Mouse (Mus musculus): ENCODE results near the gene Bcl2l13. TPM values are rescaled to one million over a fixed set of nuclear protein-coding genes. Genes with fewer than 3 reads are reported as not detected.

The Bcl2l13 gene
- polyA plus RNA-seq, 1 experiment from 2014 or later: 14.0 TPM

- no peaks in the 10 kb centered on the region; the same call in 1 of the 2 replicates for H3K36me3 ChIP-seq (ENCODE audit: insufficient read depth, low read length)
- no peaks in the 10 kb centered on the region for H3K27me3 ChIP-seq (replicated peaks; ENCODE audit: insufficient read depth, low read length)
- no peaks in the 10 kb centered on the region for H3K4me1 ChIP-seq (ENCODE audit: insufficient read depth, low read depth, low read length)
- DNase-seq (ENCODE audit: low spot score) (no peak), ATAC-seq (no peak)
- H3K4me2 ChIP-seq (replicated peaks; ENCODE audit: low read depth, low read length): no peak overlapping the region
- 71% methylated on average over 16 of the region's 16 CpGs for WGBS
- no peak overlapping the region for H3K9ac ChIP-seq (replicated peaks; ENCODE audit: low read depth)
- H3K27ac ChIP-seq (ENCODE audit: low read length): no peak overlapping the region
- TF ChIP-seq CTCF (IDR thresholded peaks at IDR 0.05) (no peak), EP300 (IDR thresholded peaks at IDR 0.05) (no peak)
- H3K4me3 ChIP-seq (ENCODE audit: low read depth, low read length): no peak overlapping the region
- H3K9me3 ChIP-seq (ENCODE audit: low read length): no peaks in the 10 kb centered on the region
Measured at GRCm38 (mm10) chr6:120937104-120937617, 101.1 kb downstream of the Bcl2l13 start.

- no peak overlapping the region for H3K27ac ChIP-seq (ENCODE audit: low read length)
- ATAC-seq (no peak), DNase-seq (ENCODE audit: low spot score) (no peak)
- H3K9me3 ChIP-seq (ENCODE audit: low read length): no peaks in the 10 kb centered on the region
- H3K9ac ChIP-seq (replicated peaks; ENCODE audit: low read depth): no peak overlapping the region
- no peaks in the 10 kb centered on the region for H3K4me1 ChIP-seq (ENCODE audit: insufficient read depth, low read depth, low read length)
- no peaks in the 10 kb centered on the region; the same call in 1 of the 2 replicates for H3K36me3 ChIP-seq (ENCODE audit: insufficient read depth, low read length)
- no peak for TF ChIP-seq CTCF (IDR thresholded peaks at IDR 0.05)
- no peak for TF ChIP-seq EP300 (IDR thresholded peaks at IDR 0.05)
- H3K27me3 ChIP-seq (replicated peaks; ENCODE audit: insufficient read depth, low read length): no peaks in the 10 kb centered on the region
- H3K4me2 ChIP-seq (replicated peaks; ENCODE audit: low read depth, low read length): no peak overlapping the region
- no peak overlapping the region for H3K4me3 ChIP-seq (ENCODE audit: low read depth, low read length)
- 85% methylated on average over 10 of the region's 11 CpGs for WGBS
Measured at GRCm38 (mm10) chr6:120937999-120938608, 102.1 kb downstream of the Bcl2l13 start.

DNA sequence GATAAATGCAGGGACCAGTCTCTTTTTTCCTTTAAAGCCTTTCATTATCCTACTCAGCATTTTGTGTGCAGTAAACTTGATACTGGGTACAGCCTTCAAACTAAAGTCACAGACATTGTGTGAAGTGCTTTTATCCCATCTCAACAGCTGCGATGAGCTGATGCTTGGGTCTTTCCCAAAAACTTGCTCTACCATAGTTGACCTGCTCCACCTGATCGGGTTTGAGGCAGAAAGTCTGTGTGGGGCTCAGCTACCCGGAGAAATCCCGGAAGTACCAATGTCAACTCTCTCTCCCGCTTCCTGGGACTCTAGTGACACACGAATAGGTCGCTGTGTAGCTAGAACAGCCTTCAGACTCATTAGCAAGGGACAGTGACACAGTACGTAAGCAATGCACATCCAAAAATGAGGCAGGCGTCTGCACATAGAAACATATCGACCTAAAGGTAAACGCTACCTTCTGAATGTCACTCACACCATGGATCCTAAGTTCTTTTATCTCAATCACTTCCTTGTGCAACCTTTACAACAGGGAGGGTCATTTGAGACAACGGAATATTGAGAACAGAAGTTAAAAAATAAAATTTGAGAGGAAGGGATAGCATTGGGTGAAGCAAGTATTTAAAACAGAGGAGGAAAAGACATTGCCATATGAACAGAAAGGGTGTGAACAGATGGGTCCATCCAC, 102.9 kb downstream of the Bcl2l13 start:
- no peak for DNase-seq (ENCODE audit: low spot score)
- Histone ChIP-seq H3K27ac (ENCODE audit: low read length) (no peak overlapping the region), H3K4me3 (ENCODE audit: low read depth, low read length) (no peak overlapping the region), H3K36me3 (ENCODE audit: insufficient read depth, low read length) (no peaks in the 10 kb centered on the region; the same call in 1 of the 2 replicates), H3K27me3 (replicated peaks; ENCODE audit: insufficient read depth, low read length) (no peaks in the 10 kb centered on the region), H3K9me3 (ENCODE audit: low read length) (no peaks in the 10 kb centered on the region), H3K9ac (replicated peaks; ENCODE audit: low read depth) (no peak overlapping the region), H3K4me2 (replicated peaks; ENCODE audit: low read depth, low read length) (no peak overlapping the region), H3K4me1 (ENCODE audit: insufficient read depth, low read depth, low read length) (no peaks in the 10 kb centered on the region)
- 81% methylated on average over 12 of the region's 12 CpGs for WGBS
- ATAC-seq: no peak
- TF ChIP-seq CTCF (IDR thresholded peaks at IDR 0.05) (no peak), EP300 (IDR thresholded peaks at IDR 0.05) (no peak)

DNA sequence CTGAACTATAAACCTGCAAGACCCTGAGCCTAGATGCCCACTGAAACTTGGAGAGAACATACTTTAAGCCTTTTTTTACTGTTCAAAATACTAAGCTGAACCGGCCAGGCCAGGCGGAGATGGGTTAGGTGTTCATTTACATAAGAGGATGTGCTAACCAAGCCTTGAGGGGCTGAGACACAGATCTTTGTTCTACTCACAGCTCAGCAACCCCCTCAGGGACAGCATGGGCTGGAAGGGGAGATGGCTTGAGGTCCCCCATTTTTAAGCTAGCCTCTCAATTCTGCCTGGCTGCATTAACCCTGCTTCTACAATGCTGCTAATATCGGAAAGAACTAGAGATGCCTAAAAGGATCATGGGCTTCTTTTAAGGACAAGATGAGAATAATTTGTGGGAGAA, 103.8 kb downstream of the Bcl2l13 start:
- TF ChIP-seq CTCF (IDR thresholded peaks at IDR 0.05) (no peak), EP300 (IDR thresholded peaks at IDR 0.05) (no peak)
- no peak for DNase-seq (ENCODE audit: low spot score)

GRCm38 (mm10) chr6:120940446-120941083, 104.6 kb downstream of the Bcl2l13 start:
- DNase-seq (ENCODE audit: low spot score): no peak
- no peaks in the 10 kb centered on the region for H3K4me1 ChIP-seq (ENCODE audit: insufficient read depth, low read depth, low read length)
- H3K9ac ChIP-seq (replicated peaks; ENCODE audit: low read depth): no peak overlapping the region
- no peak overlapping the region for H3K4me2 ChIP-seq (replicated peaks; ENCODE audit: low read depth, low read length)
- no peak overlapping the region for H3K27ac ChIP-seq (ENCODE audit: low read length)
- H3K27me3 ChIP-seq (replicated peaks; ENCODE audit: insufficient read depth, low read length): no peaks in the 10 kb centered on the region
- no peaks in the 10 kb centered on the region for H3K9me3 ChIP-seq (ENCODE audit: low read length)
- no peak overlapping the region for H3K4me3 ChIP-seq (ENCODE audit: low read depth, low read length)
- no peak for TF ChIP-seq CTCF (IDR thresholded peaks at IDR 0.05)
- TF ChIP-seq EP300 (IDR thresholded peaks at IDR 0.05): no peak
- no peak for ATAC-seq
- 86% methylated on average over 7 of the region's 7 CpGs for WGBS
- no peaks in the 10 kb centered on the region; the same call in 1 of the 2 replicates for H3K36me3 ChIP-seq (ENCODE audit: insufficient read depth, low read length)

More for the DNA sequence above, 103.8 kb downstream of the Bcl2l13 start:
- WGBS: 83% methylated on average over 3 of the region's 3 CpGs
- Histone ChIP-seq H3K27me3 (replicated peaks; ENCODE audit: insufficient read depth, low read length) (no peaks in the 10 kb centered on the region), H3K9ac (replicated peaks; ENCODE audit: low read depth) (no peak overlapping the region), H3K4me2 (replicated peaks; ENCODE audit: low read depth, low read length) (no peak overlapping the region), H3K27ac (ENCODE audit: low read length) (no peak overlapping the region), H3K4me3 (ENCODE audit: low read depth, low read length) (no peak overlapping the region), H3K4me1 (ENCODE audit: insufficient read depth, low read depth, low read length) (no peaks in the 10 kb centered on the region), H3K9me3 (ENCODE audit: low read length) (no peaks in the 10 kb centered on the region), H3K36me3 (ENCODE audit: insufficient read depth, low read length) (no peaks in the 10 kb centered on the region)
- no peak for ATAC-seq

GRCm38 (mm10) chr6:120941084-120941481, 105.1 kb downstream of the Bcl2l13 start:
- Histone ChIP-seq H3K4me2 (replicated peaks; ENCODE audit: low read depth, low read length) (no peak overlapping the region), H3K4me1 (ENCODE audit: insufficient read depth, low read depth, low read length) (no peaks in the 10 kb centered on the region), H3K9ac (replicated peaks; ENCODE audit: low read depth) (no peak overlapping the region), H3K4me3 (ENCODE audit: low read depth, low read length) (no peak overlapping the region), H3K27me3 (replicated peaks; ENCODE audit: insufficient read depth, low read length) (no peaks in the 10 kb centered on the region), H3K27ac (ENCODE audit: low read length) (no peak overlapping the region), H3K9me3 (ENCODE audit: low read length) (no peaks in the 10 kb centered on the region), H3K36me3 (ENCODE audit: insufficient read depth, low read length) (no peaks in the 10 kb centered on the region; the same call in 1 of the 2 replicates)
- TF ChIP-seq CTCF (IDR thresholded peaks at IDR 0.05): no peak
- TF ChIP-seq EP300 (IDR thresholded peaks at IDR 0.05): no peak
- DNase-seq (ENCODE audit: low spot score): no peak
- no peak for ATAC-seq
- WGBS: 89% methylated on average over 7 of the region's 7 CpGs
